Mouse (Mus musculus): ENCODE results near the gene Npr1. TPM values are rescaled to one million over a fixed set of nuclear protein-coding genes. Genes with fewer than 3 reads are reported as not detected.

Npr1 gene
- total RNA-seq, 2 experiments from 2014 or later, result 0.82 TPM; not detected in 1

- no peak for ATAC-seq (replicated peaks; ENCODE audit: poor library complexity, severe bottlenecking)
These were observed 20.1 kb downstream of the Npr1 start for GRCm38 (mm10) chr3:90445417-90446200.

- ATAC-seq (replicated peaks; ENCODE audit: poor library complexity, severe bottlenecking), result no peak
These were observed 21.7 kb downstream of the Npr1 start for GRCm38 (mm10) chr3:90443977-90444376.

GRCm38 (mm10) chr3:90440756-90441155 is 24.9 kb downstream of the Npr1 start:
- ATAC-seq (replicated peaks; ENCODE audit: poor library complexity, severe bottlenecking), result no peak

GRCm38 (mm10) chr3:90437131-90437530 is 28.5 kb downstream of the Npr1 start:
- ATAC-seq (replicated peaks; ENCODE audit: poor library complexity, severe bottlenecking), result no peak

- no peak for ATAC-seq (replicated peaks; ENCODE audit: poor library complexity, severe bottlenecking)
These were observed 31.5 kb downstream of the Npr1 start for GRCm38 (mm10) chr3:90434073-90434730.

GRCm38 (mm10) chr3:90433381-90434020 is 32.2 kb downstream of the Npr1 start, which contains the start of gene Ints3:
Ints3 (minus strand) TSS chr3:90433622.
- ATAC-seq (replicated peaks; ENCODE audit: poor library complexity, severe bottlenecking), result peak; percentile 95

- peak; percentile 43 for ATAC-seq (replicated peaks; ENCODE audit: poor library complexity, severe bottlenecking)
These were observed 32.9 kb downstream of the Npr1 start for GRCm38 (mm10) chr3:90432811-90433219.

- ATAC-seq (replicated peaks; ENCODE audit: poor library complexity, severe bottlenecking), result no peak
These were observed 33.3 kb downstream of the Npr1 start for GRCm38 (mm10) chr3:90432348-90432747.

GRCm38 (mm10) chr3:90429576-90429975 is 36.1 kb downstream of the Npr1 start:
- no peak for ATAC-seq (replicated peaks; ENCODE audit: poor library complexity, severe bottlenecking)

GRCm38 (mm10) chr3:90428186-90428585 is 37.5 kb downstream of the Npr1 start:
- no peak for ATAC-seq (replicated peaks; ENCODE audit: poor library complexity, severe bottlenecking)

- ATAC-seq (replicated peaks; ENCODE audit: poor library complexity, severe bottlenecking), result no peak
These were observed 38.1 kb downstream of the Npr1 start for GRCm38 (mm10) chr3:90427574-90427973.

- ATAC-seq (replicated peaks; ENCODE audit: poor library complexity, severe bottlenecking), result no peak
These were observed 40.2 kb downstream of the Npr1 start for GRCm38 (mm10) chr3:90425499-90425898.

- ATAC-seq (replicated peaks; ENCODE audit: poor library complexity, severe bottlenecking), result no peak
These were observed 42.1 kb downstream of the Npr1 start for GRCm38 (mm10) chr3:90423549-90423948.

GRCm38 (mm10) chr3:90420696-90421095 is 45.0 kb downstream of the Npr1 start:
- ATAC-seq (replicated peaks; ENCODE audit: poor library complexity, severe bottlenecking), result no peak

- ATAC-seq (replicated peaks; ENCODE audit: poor library complexity, severe bottlenecking), result no peak
These were observed 52.7 kb downstream of the Npr1 start for GRCm38 (mm10) chr3:90413011-90413396.

GRCm38 (mm10) chr3:90412312-90413010 is 53.2 kb downstream of the Npr1 start:
- ATAC-seq (replicated peaks; ENCODE audit: poor library complexity, severe bottlenecking), result peak; percentile 67

GRCm38 (mm10) chr3:90408721-90409120 is 56.9 kb downstream of the Npr1 start:
- ATAC-seq (replicated peaks; ENCODE audit: poor library complexity, severe bottlenecking), result peak; percentile 60

- no peak for ATAC-seq (replicated peaks; ENCODE audit: poor library complexity, severe bottlenecking)
These were observed 59.3 kb downstream of the Npr1 start for GRCm38 (mm10) chr3:90406414-90406813.

- no peak for ATAC-seq (replicated peaks; ENCODE audit: poor library complexity, severe bottlenecking)
These were observed 61.1 kb downstream of the Npr1 start for GRCm38 (mm10) chr3:90404609-90405008.

- ATAC-seq (replicated peaks; ENCODE audit: poor library complexity, severe bottlenecking), result no peak
These were observed 61.5 kb downstream of the Npr1 start for GRCm38 (mm10) chr3:90404121-90404520.

GRCm38 (mm10) chr3:90400993-90401392 is 64.7 kb downstream of the Npr1 start:
- ATAC-seq (replicated peaks; ENCODE audit: poor library complexity, severe bottlenecking), result no peak
